Mouse (Mus musculus): ENCODE results near the gene Cblb. TPM values are rescaled to one million over a fixed set of nuclear protein-coding genes. Genes with fewer than 3 reads are reported as not detected.

The Cblb gene
- polyA plus RNA-seq, 1 experiment from 2014 or later, result 10.6 TPM

DNA sequence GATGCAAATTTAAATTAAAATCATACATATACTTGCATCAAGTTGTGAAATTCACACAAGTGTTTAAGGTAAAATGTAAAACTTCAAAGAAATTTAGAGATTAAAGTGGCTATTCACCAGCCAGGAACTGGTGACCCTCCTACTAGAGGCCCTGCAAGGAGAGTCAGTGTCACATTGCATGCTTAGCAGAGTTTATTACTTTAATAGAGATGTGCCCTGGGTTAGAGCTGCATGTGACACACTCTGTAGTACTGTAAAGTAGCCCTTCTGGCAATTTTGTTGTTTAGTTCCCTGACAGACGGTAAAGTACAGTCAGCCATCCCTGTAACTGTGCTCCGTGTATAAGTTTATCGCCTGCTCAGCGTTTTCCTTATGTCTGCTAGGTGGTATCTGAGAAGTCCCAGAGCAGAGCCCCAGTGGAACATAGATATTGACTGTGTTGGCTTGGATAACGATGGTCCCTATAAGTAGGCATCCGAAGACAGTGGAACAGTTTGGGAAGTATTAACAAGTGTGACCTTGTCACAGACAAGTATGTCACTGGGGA, 129.0 kb downstream of the Cblb start:
- H3K4me2 ChIP-seq, result no peak overlapping the region
- no peak overlapping the region for H3K9ac ChIP-seq (ENCODE audit: low read depth, low read length)
- DNase-seq (ENCODE audit: low spot score) (no peak), ATAC-seq (replicated peaks; ENCODE audit: low FRiP score) (no peak)
- H3K27ac ChIP-seq (ENCODE audit: low read depth, low read length), result no peak overlapping the region
- H3K27me3 ChIP-seq (replicated peaks; ENCODE audit: control insufficient read depth, insufficient read depth, low read length), result no peaks in the 10 kb centered on the region
- no peaks in the 10 kb centered on the region for H3K9me3 ChIP-seq (ENCODE audit: control insufficient read depth, low read length)
- no peak overlapping the region for H3K4me3 ChIP-seq (ENCODE audit: low read depth, low read length)
- 89% methylated on average over 6 of the region's 6 CpGs for WGBS
- H3K36me3 ChIP-seq (ENCODE audit: control insufficient read depth, insufficient read depth, low read length), result no peaks in the 10 kb centered on the region; the same call in 1 of the 2 replicates
- no peaks in the 10 kb centered on the region for H3K4me1 ChIP-seq (replicated peaks; ENCODE audit: control insufficient read depth, insufficient read depth, low read length)

DNA sequence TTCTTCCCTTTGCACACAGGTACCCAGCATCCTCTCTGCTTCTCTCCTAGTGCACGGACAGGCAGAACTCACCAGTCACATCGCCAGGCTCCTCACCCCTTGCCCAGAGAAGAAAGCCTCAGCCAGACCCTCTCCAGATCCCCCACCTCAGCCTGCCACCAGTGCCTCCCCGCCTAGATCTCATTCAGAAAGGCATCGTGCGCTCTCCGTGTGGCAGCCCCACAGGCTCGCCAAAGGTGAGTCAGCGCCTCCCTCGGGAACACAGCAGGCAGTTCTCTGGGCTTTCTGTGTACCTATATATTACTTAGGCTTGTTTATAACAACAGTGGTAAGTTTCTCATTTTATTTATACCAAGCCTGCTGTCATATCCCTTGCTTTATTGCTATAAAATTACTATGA, 133.2 kb downstream of the Cblb start:
- no peak overlapping the region for H3K9ac ChIP-seq (ENCODE audit: low read depth, low read length)
- H3K27me3 ChIP-seq (replicated peaks; ENCODE audit: control insufficient read depth, insufficient read depth, low read length), result no peaks in the 10 kb centered on the region
- no peaks in the 10 kb centered on the region for H3K4me1 ChIP-seq (replicated peaks; ENCODE audit: control insufficient read depth, insufficient read depth, low read length)
- peaks cover 6% of the 10 kb centered on the region; the same call in 1 of the 2 replicates for H3K36me3 ChIP-seq (ENCODE audit: control insufficient read depth, insufficient read depth, low read length)
- H3K4me3 ChIP-seq (ENCODE audit: low read depth, low read length), result no peak overlapping the region
- no peak for DNase-seq (ENCODE audit: low spot score)
- no peak for ATAC-seq (replicated peaks; ENCODE audit: low FRiP score)
- H3K4me2 ChIP-seq, result no peak overlapping the region
- no peak overlapping the region for H3K27ac ChIP-seq (ENCODE audit: low read depth, low read length)
- 89% methylated on average over 9 of the region's 9 CpGs for WGBS
- no peaks in the 10 kb centered on the region for H3K9me3 ChIP-seq (ENCODE audit: control insufficient read depth, low read length)

- H3K4me3 ChIP-seq (ENCODE audit: low read depth, low read length), result no peak overlapping the region
- DNase-seq (ENCODE audit: low spot score) (no peak), ATAC-seq (replicated peaks; ENCODE audit: low FRiP score) (no peak)
- no peaks in the 10 kb centered on the region for H3K36me3 ChIP-seq (ENCODE audit: control insufficient read depth, insufficient read depth, low read length)
- no peaks in the 10 kb centered on the region for H3K9me3 ChIP-seq (ENCODE audit: control insufficient read depth, low read length)
- no peak overlapping the region for H3K27ac ChIP-seq (ENCODE audit: low read depth, low read length)
- no peak overlapping the region for H3K4me2 ChIP-seq
- no peaks in the 10 kb centered on the region for H3K27me3 ChIP-seq (replicated peaks; ENCODE audit: control insufficient read depth, insufficient read depth, low read length)
- no peak overlapping the region for H3K9ac ChIP-seq (ENCODE audit: low read depth, low read length)
- H3K4me1 ChIP-seq (replicated peaks; ENCODE audit: control insufficient read depth, insufficient read depth, low read length), result no peaks in the 10 kb centered on the region
These were observed 142.2 kb downstream of the Cblb start for GRCm38 (mm10) chr16:52173253-52173652.

GRCm38 (mm10) chr16:52179839-52180238, 148.8 kb downstream of the Cblb start:
- ATAC-seq (replicated peaks; ENCODE audit: low FRiP score), result no peak
- no peak for DNase-seq (ENCODE audit: low spot score)
- Histone ChIP-seq H3K36me3 (ENCODE audit: control insufficient read depth, insufficient read depth, low read length) (no peaks in the 10 kb centered on the region), H3K4me3 (ENCODE audit: low read depth, low read length) (no peak overlapping the region), H3K4me1 (replicated peaks; ENCODE audit: control insufficient read depth, insufficient read depth, low read length) (no peaks in the 10 kb centered on the region), H3K27ac (ENCODE audit: low read depth, low read length) (no peak overlapping the region), H3K9ac (ENCODE audit: low read depth, low read length) (no peak overlapping the region), H3K27me3 (replicated peaks; ENCODE audit: control insufficient read depth, insufficient read depth, low read length) (no peaks in the 10 kb centered on the region), H3K9me3 (ENCODE audit: control insufficient read depth, low read length) (no peaks in the 10 kb centered on the region), H3K4me2 (no peak overlapping the region)
- 90% methylated on average over 3 of the region's 3 CpGs for WGBS

DNA sequence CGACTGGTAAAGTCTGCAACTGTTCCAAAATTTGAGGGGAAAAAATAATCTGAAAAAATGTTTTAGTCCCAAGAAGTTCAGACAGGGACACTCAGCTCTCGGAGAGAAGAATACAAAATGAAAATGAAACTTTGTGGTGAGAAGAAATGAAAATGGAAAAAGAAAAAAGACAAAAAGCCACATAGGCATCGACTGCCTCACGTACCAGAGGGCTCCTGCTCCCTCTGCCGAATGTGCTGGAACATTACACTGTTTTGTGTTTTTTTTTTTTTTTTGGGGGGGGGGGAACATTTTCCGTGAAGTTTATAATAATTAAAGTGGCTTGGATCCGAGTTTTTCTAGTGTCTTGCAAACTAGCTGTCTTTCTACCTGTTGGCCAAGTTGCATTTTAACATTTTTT, 151.0 kb downstream of the Cblb start:
- H3K4me2 ChIP-seq, result no peak overlapping the region
- no peak overlapping the region for H3K9ac ChIP-seq (ENCODE audit: low read depth, low read length)
- no peaks in the 10 kb centered on the region for H3K27me3 ChIP-seq (replicated peaks; ENCODE audit: control insufficient read depth, insufficient read depth, low read length)
- H3K9me3 ChIP-seq (ENCODE audit: control insufficient read depth, low read length), result no peaks in the 10 kb centered on the region
- ATAC-seq (replicated peaks; ENCODE audit: low FRiP score), result no peak
- no peaks in the 10 kb centered on the region for H3K4me1 ChIP-seq (replicated peaks; ENCODE audit: control insufficient read depth, insufficient read depth, low read length)
- no peak overlapping the region for H3K27ac ChIP-seq (ENCODE audit: low read depth, low read length)
- H3K4me3 ChIP-seq (ENCODE audit: low read depth, low read length), result no peak overlapping the region
- whole genome bisulfite sequencing, result 82% methylated on average over 7 of the region's 7 CpGs
- DNase-seq (ENCODE audit: low spot score), result no peak
- no peaks in the 10 kb centered on the region for H3K36me3 ChIP-seq (ENCODE audit: control insufficient read depth, insufficient read depth, low read length)

DNA sequence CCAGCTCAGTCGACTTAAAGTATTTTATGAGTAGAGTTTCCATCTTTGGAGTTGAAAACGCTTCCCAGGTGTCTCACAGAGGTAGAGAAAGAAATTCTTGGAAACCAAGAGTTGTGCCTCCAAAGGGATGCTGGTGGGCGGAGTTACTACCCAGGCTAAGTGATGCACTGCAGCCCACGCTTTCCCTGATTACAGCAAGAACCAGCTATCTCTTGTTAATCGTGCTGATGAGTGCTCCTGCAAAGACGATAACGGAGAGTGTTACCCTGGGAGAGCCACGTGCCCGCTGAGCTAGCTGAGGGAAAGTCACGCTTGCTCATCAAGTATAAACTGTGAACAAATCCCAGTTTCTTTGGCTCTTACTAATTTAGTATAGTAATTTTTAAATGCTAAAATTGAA, 153.3 kb downstream of the Cblb start:
- Histone ChIP-seq H3K9me3 (ENCODE audit: control insufficient read depth, low read length) (no peaks in the 10 kb centered on the region), H3K36me3 (ENCODE audit: control insufficient read depth, insufficient read depth, low read length) (no peaks in the 10 kb centered on the region; the same call in 1 of the 2 replicates), H3K4me3 (ENCODE audit: low read depth, low read length) (no peak overlapping the region), H3K27me3 (replicated peaks; ENCODE audit: control insufficient read depth, insufficient read depth, low read length) (no peaks in the 10 kb centered on the region), H3K27ac (ENCODE audit: low read depth, low read length) (no peak overlapping the region), H3K4me1 (replicated peaks; ENCODE audit: control insufficient read depth, insufficient read depth, low read length) (no peaks in the 10 kb centered on the region), H3K9ac (ENCODE audit: low read depth, low read length) (no peak overlapping the region), H3K4me2 (no peak overlapping the region)
- no peak for DNase-seq (ENCODE audit: low spot score)
- no peak for ATAC-seq (replicated peaks; ENCODE audit: low FRiP score)
- 70% methylated on average over 10 of the region's 10 CpGs for WGBS

DNA sequence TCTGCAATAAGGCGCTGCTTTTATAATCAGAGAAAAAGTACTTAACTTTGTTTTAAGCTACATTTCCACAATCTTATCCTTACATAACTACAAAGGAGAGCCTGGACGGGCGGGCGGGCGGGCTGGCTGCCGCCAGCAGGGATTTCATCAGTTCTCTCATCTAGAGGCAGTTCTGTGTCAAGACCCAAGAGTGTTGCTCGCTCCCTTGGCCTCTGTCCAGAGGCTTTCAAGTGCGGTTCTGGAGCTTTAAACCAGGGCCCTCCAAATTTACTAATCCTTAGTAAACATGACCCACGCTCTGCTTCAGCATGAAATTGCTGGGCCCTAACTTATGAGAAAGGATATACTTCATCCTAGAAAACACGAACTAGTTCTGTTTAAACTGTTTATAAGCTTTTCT, 155.7 kb downstream of the Cblb start:
- 89% methylated on average over 10 of the region's 10 CpGs for WGBS
- ATAC-seq (replicated peaks; ENCODE audit: low FRiP score), result no peak
- H3K9ac ChIP-seq (ENCODE audit: low read depth, low read length), result no peak overlapping the region

GRCm38 (mm10) chr16:52189103-52189502, 158.1 kb downstream of the Cblb start:
- no peak overlapping the region for H3K4me3 ChIP-seq (ENCODE audit: low read depth, low read length)
- H3K9me3 ChIP-seq (ENCODE audit: control insufficient read depth, low read length), result no peaks in the 10 kb centered on the region
- ATAC-seq (replicated peaks; ENCODE audit: low FRiP score), result no peak
- no peak overlapping the region for H3K9ac ChIP-seq (ENCODE audit: low read depth, low read length)
- H3K27me3 ChIP-seq (replicated peaks; ENCODE audit: control insufficient read depth, insufficient read depth, low read length), result no peaks in the 10 kb centered on the region
- H3K4me2 ChIP-seq, result no peak overlapping the region
- 49% methylated on average over 2 of the region's 2 CpGs for WGBS
- no peak overlapping the region for H3K27ac ChIP-seq (ENCODE audit: low read depth, low read length)
- H3K4me1 ChIP-seq (replicated peaks; ENCODE audit: control insufficient read depth, insufficient read depth, low read length), result no peaks in the 10 kb centered on the region
- no peaks in the 10 kb centered on the region; the same call in 1 of the 2 replicates for H3K36me3 ChIP-seq (ENCODE audit: control insufficient read depth, insufficient read depth, low read length)
- DNase-seq (ENCODE audit: low spot score), result no peak

More for the DNA sequence above, 155.7 kb downstream of the Cblb start:
- no peaks in the 10 kb centered on the region for H3K4me1 ChIP-seq (replicated peaks; ENCODE audit: control insufficient read depth, insufficient read depth, low read length)
- no peak overlapping the region for H3K27ac ChIP-seq (ENCODE audit: low read depth, low read length)
- no peaks in the 10 kb centered on the region for H3K9me3 ChIP-seq (ENCODE audit: control insufficient read depth, low read length)
- H3K4me2 ChIP-seq, result no peak overlapping the region
- no peaks in the 10 kb centered on the region; the same call in 1 of the 2 replicates for H3K36me3 ChIP-seq (ENCODE audit: control insufficient read depth, insufficient read depth, low read length)
- no peaks in the 10 kb centered on the region for H3K27me3 ChIP-seq (replicated peaks; ENCODE audit: control insufficient read depth, insufficient read depth, low read length)
- H3K4me3 ChIP-seq (ENCODE audit: low read depth, low read length), result no peak overlapping the region
- DNase-seq (ENCODE audit: low spot score), result no peak

DNA sequence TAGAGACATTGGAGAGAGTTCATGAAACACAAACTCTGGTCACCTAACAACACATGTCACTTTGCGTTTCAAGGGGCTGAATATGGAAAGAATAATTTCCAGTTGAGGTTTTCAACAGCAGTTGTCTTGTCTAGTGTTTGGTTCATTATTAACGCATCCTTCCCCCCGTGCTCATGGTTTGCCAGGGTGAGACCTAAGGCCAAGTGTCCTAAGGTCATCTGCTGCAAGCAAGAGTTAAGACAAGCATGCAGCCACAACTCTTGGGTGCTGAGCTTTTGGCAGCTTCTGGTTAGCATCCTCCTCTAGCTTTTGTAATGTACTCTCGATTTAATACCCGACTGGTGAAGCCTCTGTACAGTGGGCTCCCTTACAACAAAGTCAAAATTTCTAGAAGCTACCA, 159.7 kb downstream of the Cblb start:
- Histone ChIP-seq H3K36me3 (ENCODE audit: control insufficient read depth, insufficient read depth, low read length) (no peaks in the 10 kb centered on the region; the same call in 1 of the 2 replicates), H3K4me2 (no peak overlapping the region), H3K4me1 (replicated peaks; ENCODE audit: control insufficient read depth, insufficient read depth, low read length) (no peaks in the 10 kb centered on the region), H3K9me3 (ENCODE audit: control insufficient read depth, low read length) (no peaks in the 10 kb centered on the region), H3K4me3 (ENCODE audit: low read depth, low read length) (no peak overlapping the region), H3K27ac (ENCODE audit: low read depth, low read length) (no peak overlapping the region), H3K27me3 (replicated peaks; ENCODE audit: control insufficient read depth, insufficient read depth, low read length) (no peaks in the 10 kb centered on the region), H3K9ac (ENCODE audit: low read depth, low read length) (no peak overlapping the region)
- no peak for DNase-seq (ENCODE audit: low spot score)
- no peak for ATAC-seq (replicated peaks; ENCODE audit: low FRiP score)
- WGBS, result 86% methylated on average over 5 of the region's 5 CpGs

All from liver, embryonic 11.5 days (tissue).